Mouse (Mus musculus) lung, postnatal 10 days (tissue): ENCODE measurements around the gene Minos1.

Experiments used
- DNase-seq: peaks from one replicate; pipeline ENCODE4 v3.0.0; 2021

Gene Minos1

DNA sequence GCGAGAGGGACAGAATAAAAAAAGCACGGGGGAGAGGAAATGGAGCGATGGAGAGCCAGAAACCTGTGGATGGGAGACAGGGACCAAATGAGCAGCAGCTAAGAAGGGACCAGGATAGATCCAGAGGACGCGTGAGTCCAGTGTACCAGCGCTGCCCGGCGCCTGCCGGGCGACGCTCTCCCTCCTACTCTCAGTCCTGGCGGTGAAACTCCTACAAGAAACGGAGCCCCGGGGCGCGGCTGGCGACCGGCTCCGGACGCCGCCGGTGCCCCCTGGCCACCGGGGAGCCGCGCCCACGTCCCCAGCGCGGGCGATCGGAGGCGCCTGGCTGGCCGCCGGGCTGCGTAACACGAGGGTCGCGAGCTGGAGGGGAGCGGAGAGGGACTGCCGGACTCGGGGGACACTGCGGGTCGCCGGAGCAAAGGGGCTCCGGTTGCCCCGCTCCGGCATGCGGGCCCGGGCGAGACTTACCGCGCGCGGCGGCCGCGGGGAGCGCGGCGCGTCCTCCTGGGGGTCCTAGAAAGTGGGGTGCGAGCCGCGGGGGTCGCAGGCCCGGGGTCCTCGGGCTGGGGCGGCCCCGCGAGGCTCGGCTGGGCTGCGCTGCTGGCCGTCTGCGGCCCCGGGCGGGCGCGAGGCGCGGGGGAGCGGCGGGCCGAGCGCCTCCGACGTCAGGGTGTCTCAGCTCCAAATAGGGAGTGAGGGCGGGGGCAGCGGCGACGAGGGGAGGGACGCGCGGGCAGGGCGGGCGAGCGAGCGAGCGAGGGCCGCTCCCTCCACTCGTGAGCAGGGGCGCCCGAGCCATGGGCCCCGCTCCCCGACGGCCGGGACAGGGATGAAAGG is 38.3 kb downstream of the Minos1 start, which contains the start of gene Nbl1:
Gene Nbl1 (minus strand): TSS at position 638 of the 840 bp plus-strand sequence.
- peak; percentile 87 for DNase-seq

DNA sequence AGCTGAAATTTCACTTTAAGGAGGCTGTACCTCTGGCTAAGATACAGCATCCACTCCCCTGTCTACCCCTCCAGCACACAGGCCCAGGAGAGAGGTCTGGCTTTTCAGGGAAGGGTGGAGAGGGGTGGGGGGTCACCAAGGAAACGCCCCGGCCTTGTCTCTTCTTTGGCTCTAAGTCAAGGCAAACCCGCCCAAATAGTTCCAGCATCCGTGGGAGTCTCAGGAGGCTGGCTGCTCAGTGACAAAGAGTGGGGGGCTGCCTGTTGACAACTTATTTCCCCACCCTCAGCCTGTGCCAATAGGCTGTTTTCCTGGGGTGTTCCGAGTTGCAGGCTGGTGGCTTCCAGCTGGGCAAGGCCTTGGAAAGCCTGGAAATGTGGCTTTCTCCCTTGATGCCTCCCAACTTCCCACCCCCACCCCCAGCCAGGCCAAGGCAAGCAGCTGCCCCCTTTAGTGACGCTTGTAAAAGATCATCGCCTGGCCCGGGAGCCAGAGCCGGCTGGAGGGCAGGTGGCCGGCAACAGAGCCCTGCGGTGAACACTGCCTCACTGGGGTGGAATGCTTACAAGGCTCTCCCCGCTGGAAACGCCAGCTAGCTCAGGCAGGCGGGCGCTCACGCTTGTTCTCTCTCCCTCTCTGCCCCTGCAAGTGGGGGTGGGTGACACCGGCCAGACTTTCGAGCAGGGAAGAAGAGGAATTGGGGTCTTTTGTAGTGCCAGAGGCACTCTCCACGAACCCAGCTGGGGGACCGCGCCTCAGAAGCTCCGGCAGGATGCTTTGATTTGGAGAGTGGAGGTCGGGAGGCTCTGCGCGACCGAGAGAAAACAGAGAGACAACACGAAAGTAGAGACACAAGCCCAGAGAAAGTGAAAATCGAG is 39.2 kb downstream of the Minos1 start:
- DNase-seq: peak; percentile 48

GRCm38 (mm10) chr4:139091066-139091465 is 39.8 kb downstream of the Minos1 start:
- DNase-seq: no peak

DNA sequence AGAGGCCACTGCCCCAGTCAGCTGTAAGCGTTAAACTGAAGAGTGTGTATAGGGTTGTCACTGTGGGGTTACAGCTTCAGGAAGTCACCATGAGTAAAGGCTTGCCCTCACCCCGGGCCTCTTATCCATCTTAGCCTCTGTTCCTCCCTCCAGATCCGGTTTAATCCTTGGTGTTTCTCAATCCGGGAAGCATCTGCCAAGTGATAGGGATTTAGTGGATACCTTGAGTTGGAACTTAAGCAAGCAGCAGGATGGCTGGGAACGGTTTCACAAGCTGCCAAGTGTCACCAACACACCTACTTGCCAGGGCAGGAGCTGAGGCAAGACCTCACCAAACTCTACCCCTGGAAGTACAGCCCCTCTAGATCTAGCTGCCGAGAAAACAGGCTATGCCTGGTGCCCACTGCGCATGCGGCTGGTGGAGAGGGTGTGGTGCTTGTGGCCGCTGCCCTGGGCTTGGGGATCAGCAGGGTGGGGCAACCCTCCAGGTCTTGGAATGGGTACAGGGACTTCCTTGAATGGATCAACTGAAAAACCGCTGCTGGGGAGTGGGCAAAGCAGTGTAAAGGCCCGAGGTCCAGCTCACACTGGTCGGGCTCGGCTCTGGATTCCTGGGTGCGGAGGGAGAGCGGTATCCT is 40.5 kb downstream of the Minos1 start:
- DNase-seq: peak; percentile 30

- DNase-seq: no peak
Observed at GRCm38 (mm10) chr4:139088982-139089671, 41.8 kb downstream of the Minos1 start.

- DNase-seq: no peak
Observed at GRCm38 (mm10) chr4:139086984-139087383, 43.9 kb downstream of the Minos1 start.

DNA sequence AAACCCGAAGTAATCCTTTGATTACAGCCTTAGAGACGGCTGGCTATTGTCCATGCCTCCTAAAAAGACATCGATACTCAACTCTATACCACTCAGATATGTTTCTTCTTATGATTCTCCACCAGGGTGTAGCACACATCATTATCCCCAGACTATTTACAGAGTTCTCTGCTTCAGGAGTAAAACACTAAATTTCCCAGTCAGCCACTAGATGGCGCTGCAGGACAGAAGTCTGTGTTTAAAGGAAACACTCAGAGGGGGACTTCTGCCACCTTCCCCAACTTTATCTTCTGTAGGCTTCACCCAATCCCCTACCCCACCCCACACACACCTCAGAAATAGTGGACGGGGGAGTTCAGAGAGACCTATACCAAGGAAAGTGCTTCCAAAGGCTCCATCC is 44.9 kb downstream of the Minos1 start:
- DNase-seq: peak; percentile 92

DNA sequence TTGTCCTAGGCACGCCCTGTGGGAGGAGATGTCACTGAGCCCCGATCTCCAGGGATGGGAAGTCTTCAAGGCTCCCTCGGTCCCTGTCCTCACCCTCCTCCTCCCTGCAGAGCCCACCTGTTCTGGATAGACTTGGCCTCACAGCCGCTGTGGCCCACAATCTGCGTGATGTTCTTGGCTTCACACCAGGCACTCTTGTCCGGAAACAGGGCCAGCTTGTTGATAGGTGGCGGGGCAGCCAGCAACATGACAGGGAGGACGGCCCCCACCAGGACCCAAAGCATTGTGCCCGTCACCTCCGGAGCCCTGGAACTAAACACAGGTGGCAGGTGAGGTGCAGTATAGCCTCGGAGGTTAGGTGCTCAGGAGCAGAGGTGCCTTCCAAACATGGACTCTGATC is 45.6 kb downstream of the Minos1 start:
- DNase-seq: no peak

- peak; percentile 35 for DNase-seq
Observed at GRCm38 (mm10) chr4:139082790-139083564, 47.9 kb downstream of the Minos1 start.

- DNase-seq: no peak
Observed at GRCm38 (mm10) chr4:139081270-139081931, 49.5 kb downstream of the Minos1 start.

GRCm38 (mm10) chr4:139080259-139080658 is 50.7 kb downstream of the Minos1 start:
- DNase-seq: no peak

- no peak for DNase-seq
Observed at GRCm38 (mm10) chr4:139079439-139079838, 51.5 kb downstream of the Minos1 start.

DNA sequence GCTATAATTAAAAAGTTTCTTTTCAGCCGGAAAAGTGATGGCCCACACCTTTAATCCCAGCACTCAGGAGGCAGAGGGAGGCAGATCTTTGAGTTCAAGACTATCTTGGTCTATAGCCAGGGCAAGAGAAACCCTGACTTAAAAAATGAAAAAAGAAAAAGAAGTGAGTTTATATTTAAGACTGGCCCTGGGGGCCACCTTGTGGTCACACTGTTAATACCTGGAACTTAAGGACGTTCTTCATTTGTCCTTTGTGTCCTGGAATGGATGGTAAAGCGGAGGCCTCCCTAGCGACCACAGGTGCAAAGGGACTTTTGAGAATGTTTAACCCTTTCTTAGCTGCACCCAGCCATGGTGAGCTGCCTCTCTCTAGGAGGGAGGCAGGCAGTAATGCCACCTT is 52.2 kb downstream of the Minos1 start:
- peak; percentile 33 for DNase-seq

DNA sequence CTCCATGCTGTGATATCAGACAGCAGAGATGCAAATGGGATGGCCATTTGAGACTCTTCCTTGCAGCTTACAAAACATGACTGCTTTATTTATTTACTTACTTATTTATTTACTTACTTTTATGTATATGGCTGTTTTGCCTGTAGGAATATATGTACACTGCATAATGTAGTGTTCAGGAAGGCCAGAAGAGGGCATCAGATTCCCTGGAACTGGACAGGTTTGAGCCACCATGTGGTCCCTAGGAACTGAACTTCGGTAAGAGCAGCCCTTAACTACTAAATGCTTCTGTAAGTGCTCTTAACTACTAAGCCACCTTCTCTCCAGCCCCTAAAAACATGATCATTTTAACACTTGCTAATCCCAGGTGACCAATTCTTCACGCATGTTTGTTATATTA is 52.6 kb downstream of the Minos1 start:
- peak; percentile 59 for DNase-seq

DNA sequence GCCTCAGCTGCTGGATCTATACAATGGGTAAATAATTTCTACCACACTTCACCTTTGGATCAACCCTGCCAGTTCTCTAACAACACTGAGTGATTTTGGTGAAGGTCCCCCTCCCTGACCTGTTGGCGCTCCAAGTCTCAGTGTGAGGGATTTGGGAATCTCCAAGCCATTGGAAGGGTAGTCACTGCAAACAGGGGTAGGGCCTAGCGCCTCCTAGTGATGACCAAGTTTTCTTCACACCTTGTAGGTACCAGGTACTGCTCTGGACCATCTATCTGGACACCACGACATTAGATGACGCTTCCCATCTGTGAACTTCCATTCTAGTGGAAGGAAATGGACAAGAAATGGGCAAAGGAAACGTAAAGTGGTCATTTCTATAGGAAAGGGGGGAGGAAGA is 55.0 kb downstream of the Minos1 start:
- no peak for DNase-seq

DNA sequence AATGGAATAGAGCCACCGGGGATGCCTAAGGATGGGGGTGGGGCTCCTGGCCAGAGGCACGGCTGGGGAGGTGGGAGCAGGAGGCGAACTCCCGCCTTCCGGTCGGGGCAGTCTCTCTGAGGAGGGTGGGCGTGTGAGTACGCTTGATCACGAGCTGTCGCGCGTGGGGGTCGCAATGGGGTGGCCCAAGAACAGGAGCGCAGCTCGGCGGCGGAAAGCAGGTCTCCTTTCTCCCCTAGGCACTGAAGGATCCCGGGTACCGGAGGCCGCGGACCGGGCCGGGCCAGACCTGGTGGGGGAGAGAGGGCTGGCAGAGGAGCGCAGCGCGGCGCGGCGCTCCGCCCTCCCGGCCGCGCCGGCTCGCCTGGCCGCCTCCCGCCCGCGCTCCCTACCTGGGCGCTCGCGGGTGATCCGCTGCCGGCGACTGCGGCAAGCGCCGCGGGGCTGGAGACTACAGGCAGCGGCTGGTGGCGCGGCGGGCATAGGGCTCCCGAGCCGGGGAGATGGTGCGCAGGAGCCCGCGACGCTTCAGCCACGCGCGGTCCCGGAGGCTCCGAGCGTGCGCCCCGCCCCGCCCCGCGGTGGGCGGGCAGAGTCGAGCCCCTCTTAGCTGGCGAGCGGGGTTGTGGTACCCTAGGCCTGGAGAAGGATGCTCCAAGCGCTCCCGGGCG is 55.7 kb downstream of the Minos1 start, which contains the start of gene Htr6:
Gene Htr6 (minus strand): TSS at position 530 of the 671 bp plus-strand sequence.
- no peak for DNase-seq

DNA sequence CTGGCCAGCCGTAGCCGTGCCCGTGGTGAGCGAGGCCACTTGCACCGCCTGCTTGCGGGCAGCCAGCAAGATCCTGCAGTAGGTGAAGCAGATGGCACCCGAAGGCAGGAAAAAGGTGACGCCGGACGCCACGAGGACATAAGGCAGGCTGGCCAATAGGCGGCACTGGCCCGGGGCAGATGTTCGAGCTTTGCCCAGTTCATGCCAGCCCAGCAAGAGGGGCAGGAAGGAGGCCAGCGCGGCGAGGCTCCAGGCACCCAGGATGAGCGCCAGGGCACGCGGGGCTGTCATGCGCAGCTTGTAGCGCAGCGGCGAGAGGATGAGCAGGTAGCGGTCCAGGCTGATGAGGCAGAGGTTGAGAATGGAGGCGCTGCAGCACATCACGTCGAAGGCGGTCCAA is 56.9 kb downstream of the Minos1 start:
- no peak for DNase-seq

DNA sequence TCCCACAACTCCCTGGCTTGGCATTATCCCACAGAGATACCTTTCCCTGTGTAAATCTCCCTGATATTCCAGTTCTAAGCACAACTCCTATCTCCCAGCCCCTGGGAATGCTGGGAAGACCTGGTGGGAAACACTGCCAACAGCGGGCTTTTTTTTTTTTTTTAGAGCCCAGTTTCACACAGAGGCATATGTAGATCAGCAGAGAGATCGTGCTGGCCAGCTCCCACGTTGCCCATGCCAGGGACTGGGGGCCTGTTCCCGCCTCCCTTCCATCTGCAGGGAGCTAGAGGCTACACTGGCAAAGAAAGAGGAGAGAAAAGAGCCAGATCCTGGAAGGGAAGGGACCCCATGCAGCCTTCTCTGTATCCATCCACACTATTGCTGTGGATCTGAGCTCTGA is 62.6 kb downstream of the Minos1 start:
- no peak for DNase-seq

DNA sequence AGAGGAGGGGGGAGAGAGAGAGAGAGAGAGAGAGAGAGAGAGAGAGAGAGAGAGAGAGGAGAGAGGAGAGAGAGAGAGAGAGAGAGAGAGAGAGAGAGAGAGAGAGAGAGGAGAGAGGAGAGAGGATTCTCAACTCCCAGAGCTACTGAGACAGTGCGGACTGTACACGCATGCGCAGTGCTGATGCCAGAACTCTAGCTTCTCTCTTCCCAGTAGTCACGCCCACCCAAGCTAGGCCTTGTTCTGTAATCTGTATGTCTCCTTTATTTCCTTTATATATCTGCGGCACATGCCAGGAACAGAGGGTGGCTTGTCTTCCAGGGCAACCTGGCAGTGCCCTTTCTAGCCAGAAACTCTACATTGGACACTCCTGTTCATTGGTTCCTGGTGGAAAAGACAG is 66.1 kb downstream of the Minos1 start:
- no peak for DNase-seq

DNA sequence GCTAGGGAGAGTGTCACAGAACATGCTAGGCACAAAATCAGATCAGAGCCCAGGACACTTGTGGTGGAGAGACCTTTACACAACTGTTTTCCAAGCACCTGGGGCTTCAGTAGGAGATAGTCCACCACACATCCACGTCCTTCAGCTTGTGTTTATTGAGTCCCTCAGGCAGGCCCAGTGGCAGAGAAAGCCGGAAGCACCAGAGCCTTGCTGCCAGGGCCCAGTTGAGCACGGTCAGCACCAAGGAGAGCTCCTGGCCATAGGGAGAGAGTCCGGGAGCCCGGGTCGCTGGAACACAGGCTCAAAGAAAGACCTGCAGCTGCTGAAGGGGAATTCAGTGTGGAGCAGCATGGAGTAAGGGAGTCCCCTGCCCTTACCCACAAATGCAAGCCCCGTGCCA is 71.3 kb downstream of the Minos1 start:
- DNase-seq: peak; percentile 71

GRCm38 (mm10) chr4:139058029-139058428 is 72.9 kb downstream of the Minos1 start:
- no peak for DNase-seq
